ENCODE assay signal across 8 mouse cellular contexts in genomic region chr1:34164616-34165295, GRCm38 (mm10).
DNase-seq lines count a peak whose midpoint lies in the region; ATAC-seq and TF ChIP-seq lines count a peak whose summit lies in the region.

No protein-coding gene starts in this region.

- 65% methylated on average over 14 of the region's 14 CpGs for WGBS in forebrain, embryonic 12.5 days

- no peaks in the 10 kb centered on the region for H3K4me1 ChIP-seq in ES-Bruce4 (ENCODE audit: control insufficient read depth, insufficient read depth, low read length)
- no peaks in the 10 kb centered on the region for H3K4me1 ChIP-seq in bone marrow macrophage, adult 2 months (ENCODE audit: control insufficient read depth, insufficient read depth, low read length)
- H3K4me1 ChIP-seq in forebrain, embryonic 12.5 days: no peaks in the 10 kb centered on the region; the same call in 1 of the 2 replicates

- H3K4me2 ChIP-seq in forebrain, embryonic 12.5 days: no peak overlapping the region

- no peaks in the 10 kb centered on the region for H3K9me3 ChIP-seq in ES-Bruce4 (replicated peaks; ENCODE audit: control insufficient read depth, insufficient read depth, low read length, poor library complexity, severe bottlenecking)
- H3K9me3 ChIP-seq in forebrain, embryonic 12.5 days: no peaks in the 10 kb centered on the region

- no peak for TF ChIP-seq EP300 in ES-Bruce4 (IDR thresholded peaks at IDR 0.05; ENCODE audit: insufficient read depth, low read depth, low read length)

- TF ChIP-seq CTCF in ES-Bruce4 (IDR thresholded peaks at IDR 0.05; ENCODE audit: low read depth, low read length): peak; percentile 71
- TF ChIP-seq CTCF in bone marrow macrophage, adult 2 months (IDR thresholded peaks at IDR 0.05; ENCODE audit: low read depth, low read length): peak; percentile 91

- peaks cover 50% of the 10 kb centered on the region for H3K36me3 ChIP-seq in ES-Bruce4 (ENCODE audit: control insufficient read depth, insufficient read depth, low read length, poor library complexity, severe bottlenecking)
- H3K36me3 ChIP-seq in forebrain, embryonic 12.5 days (replicated peaks): peaks cover 32% of the 10 kb centered on the region

- no peak overlapping the region for H3K4me3 ChIP-seq in ES-Bruce4 (ENCODE audit: low read depth, low read length)
- no peak overlapping the region for H3K4me3 ChIP-seq in bone marrow macrophage, adult 2 months (ENCODE audit: insufficient read depth, low read length)
- no peak overlapping the region for H3K4me3 ChIP-seq in forebrain, embryonic 12.5 days (replicated peaks)

- no peak for TF ChIP-seq POLR2A in ES-Bruce4 (IDR thresholded peaks at IDR 0.05; ENCODE audit: insufficient read depth, low read length)
- TF ChIP-seq POLR2A in bone marrow macrophage, adult 2 months (IDR thresholded peaks at IDR 0.05; ENCODE audit: borderline replicate concordance, low read depth, low read length): no peak

- H3K27ac ChIP-seq in ES-Bruce4 (ENCODE audit: insufficient read depth, low read length): no peak overlapping the region
- no peak overlapping the region for H3K27ac ChIP-seq in bone marrow macrophage, adult 2 months (ENCODE audit: insufficient read depth, low read depth, low read length)
- no peak overlapping the region for H3K27ac ChIP-seq in forebrain, embryonic 12.5 days

- no peak overlapping the region for H3K9ac ChIP-seq in ES-Bruce4 (ENCODE audit: low read depth, poor library complexity, severe bottlenecking)
- no peak overlapping the region for H3K9ac ChIP-seq in forebrain, embryonic 12.5 days

- peak; percentile 93 for DNase-seq in layer of hippocampus, adult 11-12 months (ENCODE audit: low spot score)
- peak; percentile 88 for DNase-seq in lung, postnatal 10 days
- DNase-seq in retina, postnatal 7 days (ENCODE audit: low read depth, low spot score): peak; percentile 44
- DNase-seq in urinary bladder, postnatal 25 days (ENCODE audit: low spot score): peak; percentile 86

- ATAC-seq in forebrain, embryonic 12.5 days (ENCODE audit: low FRiP score): peak; percentile 77; the same call in 1 of the 2 replicates
- peak; percentile 71 to 80 for ATAC-seq in hematopoietic stem cell, adult 5-6 weeks (replicated peaks in 1 of 2; ENCODE audit: insufficient read depth in 1 of 2, low FRiP score in 2 of 2, low TSS enrichment in 1 of 2, low read depth in 1 of 2, poor library complexity in 2 of 2, severe bottlenecking in 2 of 2)

- no peaks in the 10 kb centered on the region for H3K27me3 ChIP-seq in ES-Bruce4 (ENCODE audit: control insufficient read depth, insufficient read depth, low read length, poor library complexity, severe bottlenecking)
- no peaks in the 10 kb centered on the region for H3K27me3 ChIP-seq in forebrain, embryonic 12.5 days
